Mouse (Mus musculus) ES-E14 (cell line): ENCODE data around the gene N4bp2l2.

Experiments
- HCFC1 ChIP-seq: IDR thresholded peaks from 2 replicates; pipeline ENCODE4 v1.6.1; 2012; ENCODE audit warnings: low read length, inconsistent platforms, borderline replicate concordance; ENCODE audit not compliant: insufficient read depth
- ZNF384 ChIP-seq: IDR thresholded peaks from 2 replicates; pipeline ENCODE4 v1.6.1; 2012; ENCODE audit warnings: low read depth, low read length, inconsistent platforms

- no peak for TF ChIP-seq HCFC1
- TF ChIP-seq ZNF384: no peak
These were observed 11.4 kb downstream of the N4bp2l2 start for GRCm38 (mm10) chr5:150654548-150654947.
